Mouse (Mus musculus) limb, embryonic 10.5 days (tissue): Measurements from ENCODE around the gene Pdlim5. TPM values are rescaled to one million over a fixed set of nuclear protein-coding genes. Genes with fewer than 3 reads are reported as not detected.

Experiments
- DNase-seq: peaks from one replicate; pipeline ENCODE4 v3.0.0-alpha.2; 2017; ENCODE audit warnings: low spot score
- H3K27ac ChIP-seq: fragments of 300-500 bp; sonication (generic); 2 replicates; pipeline ENCODE4 v1.5.1; 2016; ENCODE audit warnings: mild to moderate bottlenecking
- H3K27me3 ChIP-seq: fragments of 300-500 bp; sonication (generic); 2 replicates; pipeline ENCODE4 v1.6.1; 2016; ENCODE audit warnings: low read depth, mild to moderate bottlenecking; ENCODE audit not compliant: poor library complexity, severe bottlenecking
- H3K36me3 ChIP-seq: fragments of 300-500 bp; sonication (generic); 2 replicates; pipeline ENCODE4 v1.6.1; 2016; ENCODE audit warnings: mild to moderate bottlenecking, moderate library complexity
- H3K4me1 ChIP-seq: fragments of 300-500 bp; sonication (generic); 2 replicates; pipeline ENCODE4 v1.6.1; 2016
- H3K4me3 ChIP-seq: fragments of 300-500 bp; sonication (generic); 2 replicates; pipeline ENCODE4 v1.5.1; 2016; ENCODE audit warnings: mild to moderate bottlenecking, moderate library complexity
- H3K9me3 ChIP-seq: fragments of 300-500 bp; sonication (generic); replicated peaks from 2 replicates; pipeline ENCODE4 v1.6.1; 2016; ENCODE audit warnings: mild to moderate bottlenecking
- WGBS: fragments of 180-500 bp; shearing (Covaris S2); methylation state at CpG from one replicate; pipeline ENCODE4 v1.1.7; 2016; 5-methylcytosine and 5-hydroxymethylcytosine counted together
- polyA plus RNA-seq: library from polyadenylated mRNA; unstranded; fragments of >200 nt; fragmentation: Nextera tagmentation; extraction: Ambion mirVana; gene quantifications from 2 replicates; pipeline ENCODE4 v1.2.1, GENCODE M21; 2016

The Pdlim5 gene
- polyA plus RNA-seq, 1 experiment from 2014 or later: 14.1 TPM

- 88% methylated on average over 6 of the region's 6 CpGs for WGBS
- no peaks in the 10 kb centered on the region for H3K9me3 ChIP-seq
- H3K36me3 ChIP-seq: no peaks in the 10 kb centered on the region
- no peak overlapping the region for H3K27ac ChIP-seq
- DNase-seq: no peak
- no peak overlapping the region for H3K4me3 ChIP-seq
- no peaks in the 10 kb centered on the region for H3K27me3 ChIP-seq
- no peaks in the 10 kb centered on the region for H3K4me1 ChIP-seq
Observed at GRCm38 (mm10) chr3:142321930-142322329, 73.6 kb downstream of the Pdlim5 start.

DNA sequence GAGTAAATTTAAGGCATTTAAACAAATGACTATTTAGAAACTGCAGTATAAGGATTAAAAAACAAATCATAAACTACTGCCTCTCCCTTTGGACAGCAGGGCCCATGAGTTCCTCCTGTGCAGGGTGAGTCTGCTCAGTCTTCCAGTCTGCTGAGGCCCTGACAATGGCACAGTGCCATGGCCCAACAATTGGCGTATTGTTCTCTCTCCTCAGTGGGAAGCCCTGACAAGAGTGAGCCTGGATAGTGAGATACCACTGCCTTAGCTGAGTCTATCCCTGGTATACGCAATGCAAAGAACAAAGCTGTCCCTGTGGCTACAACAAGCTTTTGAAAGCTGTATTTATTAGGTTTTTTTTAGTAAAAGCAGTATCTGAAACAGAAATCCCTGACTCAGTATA lies 77.3 kb downstream of the Pdlim5 start:
- no peak overlapping the region for H3K4me3 ChIP-seq
- H3K36me3 ChIP-seq: no peaks in the 10 kb centered on the region
- WGBS: 82% methylated on average over 2 of the region's 2 CpGs
- H3K27me3 ChIP-seq: no peaks in the 10 kb centered on the region
- no peak overlapping the region for H3K27ac ChIP-seq
- no peaks in the 10 kb centered on the region for H3K4me1 ChIP-seq
- no peak for DNase-seq
- H3K9me3 ChIP-seq: no peaks in the 10 kb centered on the region

DNA sequence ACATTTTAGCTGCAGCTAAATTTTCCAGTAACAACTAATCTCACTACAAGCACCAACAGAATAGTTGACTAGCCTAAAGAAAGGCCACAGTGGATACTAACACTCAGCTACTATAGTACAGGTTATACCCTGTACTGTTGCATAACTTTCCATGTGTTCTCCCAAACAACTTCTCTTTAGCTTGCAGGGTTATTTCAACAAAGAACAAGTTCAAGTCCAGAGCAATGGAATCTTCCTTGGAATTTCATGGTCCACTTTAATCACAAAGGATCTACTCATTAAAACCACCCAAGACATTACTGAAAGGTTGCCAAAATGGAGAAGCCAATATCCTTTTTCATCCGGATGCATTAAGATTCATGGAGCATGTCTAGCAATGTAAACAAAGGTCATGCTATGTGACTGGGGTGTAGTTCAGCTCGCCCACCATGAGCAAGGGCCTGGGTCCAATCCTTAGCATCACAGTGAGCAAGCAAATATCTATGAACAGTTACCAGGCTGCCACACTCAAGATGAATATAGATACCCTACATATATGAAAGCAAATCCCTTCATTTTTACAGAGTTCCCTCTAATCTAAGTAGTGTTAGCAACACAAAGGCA lies 79.3 kb downstream of the Pdlim5 start:
- H3K27me3 ChIP-seq: no peaks in the 10 kb centered on the region
- peaks cover 2% of the 10 kb centered on the region for H3K4me1 ChIP-seq
- no peak overlapping the region for H3K4me3 ChIP-seq
- no peaks in the 10 kb centered on the region for H3K9me3 ChIP-seq
- no peaks in the 10 kb centered on the region for H3K36me3 ChIP-seq
- no peak overlapping the region for H3K27ac ChIP-seq
- DNase-seq: no peak
- 93% methylated on average over 2 of the region's 2 CpGs for WGBS

GRCm38 (mm10) chr3:142311075-142311474 lies 84.4 kb downstream of the Pdlim5 start:
- Histone ChIP-seq H3K27me3 (no peaks in the 10 kb centered on the region), H3K4me1 (peaks cover 21% of the 10 kb centered on the region), H3K36me3 (no peaks in the 10 kb centered on the region), H3K4me3 (no peak overlapping the region), H3K27ac (no peak overlapping the region), H3K9me3 (no peaks in the 10 kb centered on the region)
- no peak for DNase-seq
- 55% methylated on average over 2 of the region's 2 CpGs for WGBS

DNA sequence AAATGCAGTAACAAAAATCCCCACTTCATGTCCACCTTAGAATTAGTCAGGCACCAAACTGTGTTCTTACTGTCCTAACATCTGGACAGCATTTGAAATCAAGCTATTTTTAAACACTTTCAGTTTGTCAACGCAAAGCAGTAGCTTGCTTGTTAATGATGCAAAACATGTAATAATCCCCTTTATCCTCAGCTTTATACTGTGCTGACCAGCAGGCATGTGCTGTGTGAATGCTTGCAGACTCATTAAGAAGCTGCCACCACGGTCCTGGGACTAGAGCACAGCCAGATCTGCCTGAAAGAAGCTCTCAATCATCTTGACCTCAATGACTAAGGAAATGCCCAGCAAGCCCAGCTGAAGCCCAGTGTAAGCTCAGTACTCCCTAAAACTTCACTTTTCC lies 85.0 kb downstream of the Pdlim5 start:
- Histone ChIP-seq H3K4me3 (no peak overlapping the region), H3K9me3 (no peaks in the 10 kb centered on the region), H3K36me3 (no peaks in the 10 kb centered on the region), H3K27ac (no peak overlapping the region), H3K27me3 (no peaks in the 10 kb centered on the region), H3K4me1 (peaks cover 21% of the 10 kb centered on the region)
- no peak for DNase-seq
- 29% methylated on average over 2 of the region's 2 CpGs for WGBS

- no peaks in the 10 kb centered on the region for H3K36me3 ChIP-seq
- WGBS: 85% methylated on average over 7 of the region's 7 CpGs
- no peak overlapping the region for H3K4me3 ChIP-seq
- no peaks in the 10 kb centered on the region for H3K27me3 ChIP-seq
- H3K9me3 ChIP-seq: no peaks in the 10 kb centered on the region
- no peaks in the 10 kb centered on the region for H3K4me1 ChIP-seq
- DNase-seq: no peak
- H3K27ac ChIP-seq: no peak overlapping the region
Observed at GRCm38 (mm10) chr3:142295287-142295676, 100.2 kb downstream of the Pdlim5 start.

GRCm38 (mm10) chr3:142294616-142295286 lies 100.7 kb downstream of the Pdlim5 start:
- 38% methylated on average over 7 of the region's 7 CpGs for WGBS
- H3K9me3 ChIP-seq: no peaks in the 10 kb centered on the region
- H3K36me3 ChIP-seq: no peaks in the 10 kb centered on the region
- no peaks in the 10 kb centered on the region for H3K27me3 ChIP-seq
- DNase-seq: no peak
- no peak overlapping the region for H3K27ac ChIP-seq
- no peaks in the 10 kb centered on the region for H3K4me1 ChIP-seq
- no peak overlapping the region for H3K4me3 ChIP-seq

DNA sequence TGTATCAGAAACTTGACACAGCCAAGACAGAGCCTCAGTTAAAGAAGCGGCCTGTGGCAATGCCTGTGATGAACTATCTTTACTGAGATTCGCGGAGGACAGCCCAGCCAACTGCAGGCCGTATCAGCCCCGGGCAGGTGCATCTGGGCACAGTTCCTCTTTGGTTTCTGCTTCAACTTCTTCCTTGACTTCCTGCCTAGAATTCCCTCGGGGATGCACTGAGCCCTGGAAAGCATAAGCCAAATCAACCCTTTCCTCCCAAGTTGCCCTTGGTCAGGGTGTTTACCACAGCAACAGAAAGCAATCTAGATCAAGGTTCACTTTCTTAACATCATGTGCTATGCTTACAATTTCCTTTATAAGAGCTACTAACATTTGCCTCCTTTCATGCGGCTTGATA lies 101.9 kb downstream of the Pdlim5 start:
- no peaks in the 10 kb centered on the region for H3K4me1 ChIP-seq
- H3K4me3 ChIP-seq: no peak overlapping the region
- no peak for DNase-seq
- H3K27ac ChIP-seq: no peak overlapping the region
- no peaks in the 10 kb centered on the region for H3K27me3 ChIP-seq
- WGBS: 87% methylated on average over 7 of the region's 7 CpGs
- H3K36me3 ChIP-seq: no peaks in the 10 kb centered on the region
- no peaks in the 10 kb centered on the region for H3K9me3 ChIP-seq

DNA sequence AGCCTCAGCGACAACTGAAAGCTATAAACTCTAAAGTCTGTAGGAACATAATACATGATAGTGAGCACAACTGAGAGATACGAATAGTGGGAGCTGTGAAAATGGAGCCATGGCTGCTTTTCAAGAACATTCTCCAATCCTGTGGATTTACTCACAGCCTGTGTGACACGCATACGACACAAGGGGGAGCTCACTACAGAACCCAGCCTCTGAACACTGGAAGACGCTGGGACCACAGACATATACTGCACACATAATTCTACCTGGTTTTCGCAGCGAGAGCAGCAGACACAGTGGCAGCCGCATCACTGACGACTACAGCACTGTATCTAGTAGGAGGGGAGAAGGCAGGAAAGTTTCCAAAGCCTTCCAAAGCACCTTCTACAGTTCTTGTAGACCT lies 112.8 kb downstream of the Pdlim5 start:
- peaks cover 16% of the 10 kb centered on the region for H3K4me1 ChIP-seq
- no peak overlapping the region for H3K4me3 ChIP-seq
- 0 out of 2 replicates have a peak, but pooled peaks cover 2% of the 10 kb centered on the region for H3K27me3 ChIP-seq
- no peak overlapping the region for H3K27ac ChIP-seq
- H3K36me3 ChIP-seq: no peaks in the 10 kb centered on the region
- H3K9me3 ChIP-seq: no peaks in the 10 kb centered on the region
- DNase-seq: peak; percentile 47
- 58% methylated on average over 9 of the region's 9 CpGs for WGBS

- no peak overlapping the region for H3K4me3 ChIP-seq
- H3K27ac ChIP-seq: no peak overlapping the region
- DNase-seq: no peak
- H3K27me3 ChIP-seq: peaks cover 11% of the 10 kb centered on the region; the same call in 1 of the 2 replicates
- peaks cover 16% of the 10 kb centered on the region for H3K4me1 ChIP-seq
- 88% methylated on average over 7 of the region's 7 CpGs for WGBS
- H3K36me3 ChIP-seq: no peaks in the 10 kb centered on the region
- no peaks in the 10 kb centered on the region for H3K9me3 ChIP-seq
Observed at GRCm38 (mm10) chr3:142281656-142282055, 113.8 kb downstream of the Pdlim5 start.

GRCm38 (mm10) chr3:142281093-142281445 lies 114.4 kb downstream of the Pdlim5 start:
- no peak overlapping the region for H3K4me3 ChIP-seq
- H3K9me3 ChIP-seq: no peaks in the 10 kb centered on the region
- H3K4me1 ChIP-seq: peaks cover 16% of the 10 kb centered on the region
- DNase-seq: no peak
- H3K36me3 ChIP-seq: no peaks in the 10 kb centered on the region
- no peak overlapping the region for H3K27ac ChIP-seq
- 52% methylated on average over 1 of the region's 1 CpGs for WGBS
- peaks cover 17% of the 10 kb centered on the region; the same call in 1 of the 2 replicates for H3K27me3 ChIP-seq

GRCm38 (mm10) chr3:142280366-142281092 lies 115.0 kb downstream of the Pdlim5 start:
- Histone ChIP-seq H3K27ac (no peak overlapping the region), H3K4me3 (no peak overlapping the region), H3K4me1 (peaks cover 16% of the 10 kb centered on the region), H3K27me3 (peaks cover 21% of the 10 kb centered on the region; the same call in 1 of the 2 replicates), H3K36me3 (no peaks in the 10 kb centered on the region), H3K9me3 (no peaks in the 10 kb centered on the region)
- 79% methylated on average over 6 of the region's 6 CpGs for WGBS
- DNase-seq: no peak

DNA sequence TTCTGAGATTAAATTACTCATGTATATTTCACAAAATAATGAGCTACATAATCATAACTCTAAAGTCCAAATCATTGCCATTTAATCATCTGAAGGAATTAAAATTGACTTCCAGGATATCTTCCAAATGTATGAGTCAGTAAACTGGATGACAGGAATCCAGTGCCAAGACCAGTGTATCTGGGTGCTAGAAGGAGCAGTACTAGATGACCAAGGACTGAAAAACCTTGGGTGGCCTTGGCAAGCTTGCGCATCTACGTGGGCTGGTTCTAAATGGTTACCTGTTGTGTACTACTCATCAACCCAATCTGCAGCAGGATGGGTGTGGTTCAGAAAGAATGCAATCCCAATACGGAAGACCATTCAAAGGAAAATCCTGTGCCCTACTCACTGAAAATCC lies 116.5 kb downstream of the Pdlim5 start:
- 94% methylated on average over 3 of the region's 3 CpGs for WGBS
- Histone ChIP-seq H3K27ac (no peak overlapping the region), H3K36me3 (no peaks in the 10 kb centered on the region), H3K27me3 (peaks cover 21% of the 10 kb centered on the region; the same call in 1 of the 2 replicates), H3K4me1 (peaks cover 16% of the 10 kb centered on the region), H3K4me3 (no peak overlapping the region), H3K9me3 (no peaks in the 10 kb centered on the region)
- no peak for DNase-seq
